Mouse (Mus musculus) lung, postnatal 0 days (tissue): Measurements from ENCODE around the gene Hba-x. TPM values are rescaled to one million over a fixed set of nuclear protein-coding genes. Genes with fewer than 3 reads are reported as not detected.
A peak's percentile ranks its signal among the peaks of the same experiment; 100 is the strongest.
"Not testable (repeated sequence)": the region's sequence is repeated elsewhere in the genome, so short reads cannot be mapped to it uniquely, and the experiment has no call there.

Experiments
- ATAC-seq: fragments of 200-750 bp; cut with Nextera tagmentation; 2 replicates; pipeline ENCODE4 v1.8.0; 2017; ENCODE audit warnings: moderate library complexity
- DNase-seq: peaks from one replicate; pipeline ENCODE4 v3.0.0-alpha.2; 2016; ENCODE audit warnings: low spot score
- H3K27ac ChIP-seq: fragments of 300-500 bp; sonication (generic); 2 replicates; pipeline ENCODE4 v1.5.1; 2014; ENCODE audit warnings: antibody characterized with exemption, mild to moderate bottlenecking, low read length, mixed read lengths
- H3K27me3 ChIP-seq: fragments of 300-500 bp; sonication (generic); replicated peaks from 2 replicates; pipeline ENCODE4 v1.6.1; 2014; ENCODE audit warnings: low read length, mixed read lengths; ENCODE audit not compliant: insufficient read depth
- H3K36me3 ChIP-seq: fragments of 300-500 bp; sonication (generic); 2 replicates; pipeline ENCODE4 v1.6.1; 2014; ENCODE audit warnings: low read length, mixed read lengths; ENCODE audit not compliant: insufficient read depth
- H3K4me1 ChIP-seq: fragments of 300-500 bp; sonication (generic); 2 replicates; pipeline ENCODE4 v1.6.1; 2014; ENCODE audit warnings: antibody characterized with exemption, low read depth, low read length, mixed read lengths; ENCODE audit not compliant: insufficient read depth
- H3K4me2 ChIP-seq: fragments of 300-500 bp; sonication (generic); replicated peaks from 2 replicates; pipeline ENCODE4 v1.6.1; 2014; ENCODE audit warnings: low read depth, mild to moderate bottlenecking, low read length, moderate library complexity, mixed read lengths
- H3K4me3 ChIP-seq: fragments of 300-500 bp; sonication (generic); 2 replicates; pipeline ENCODE4 v1.5.1; 2014; ENCODE audit warnings: low read depth, low read length
- H3K9ac ChIP-seq: fragments of 300-500 bp; sonication (generic); replicated peaks from 2 replicates; pipeline ENCODE4 v1.6.1; 2014; ENCODE audit warnings: low read depth, mild to moderate bottlenecking
- H3K9me3 ChIP-seq: fragments of 300-500 bp; sonication (generic); 2 replicates; pipeline ENCODE4 v1.6.1; 2016; ENCODE audit warnings: low read length, mixed read lengths
- CTCF ChIP-seq: IDR thresholded peaks from 2 replicates; pipeline ENCODE4 v1.5.1; 2016; ENCODE audit warnings: antibody characterized with exemption, mild to moderate bottlenecking
- EP300 ChIP-seq: IDR thresholded peaks from 2 replicates; pipeline ENCODE4 v1.6.1; 2016; ENCODE audit warnings: antibody characterized with exemption, mild to moderate bottlenecking, control low read depth
- WGBS: fragments of 180-500 bp; shearing (Covaris S2); extraction: QIAGEN DNeasy Blood & Tissue Kit; methylation state at CpG from one replicate; pipeline ENCODE4 v1.1.7; 2014; 5-methylcytosine and 5-hydroxymethylcytosine counted together
- polyA plus RNA-seq: library from polyadenylated mRNA; unstranded; fragments of >200 nt; fragmentation: Nextera tagmentation; extraction: Ambion mirVana; gene quantifications from 2 replicates; pipeline ENCODE4 v1.2.1, GENCODE M21; 2015

Gene Hba-x
- polyA plus RNA-seq, 1 experiment from 2014 or later = 5.0 TPM

DNA sequence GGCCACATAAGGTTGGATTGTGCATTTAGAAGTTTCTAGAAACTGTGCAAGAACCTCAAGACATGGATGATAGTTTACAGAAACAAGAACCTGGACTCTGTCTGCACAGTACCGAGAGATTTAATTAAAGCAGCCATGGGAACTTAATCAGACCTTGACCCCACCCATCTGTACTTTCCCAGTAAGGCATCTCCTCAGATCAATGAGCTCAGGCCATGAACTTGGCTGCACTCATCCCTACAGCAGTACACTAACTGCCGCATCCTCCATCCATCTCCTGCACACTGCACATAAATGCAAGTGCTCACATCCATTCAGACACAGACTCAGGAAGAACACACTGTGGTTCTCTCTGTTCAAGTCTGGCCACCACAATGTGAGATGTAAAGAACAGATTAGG is 4.4 kb downstream of the Hba-x start:
- no peak overlapping the region for H3K27ac ChIP-seq
- H3K9me3 ChIP-seq = no peaks in the 10 kb centered on the region
- DNase-seq (no peak), ATAC-seq (no peak)
- no peaks in the 10 kb centered on the region for H3K4me1 ChIP-seq
- no peak overlapping the region for H3K4me3 ChIP-seq
- no peak overlapping the region for H3K4me2 ChIP-seq
- H3K27me3 ChIP-seq = 0 out of 2 replicates have a peak, but pooled peaks cover 2% of the 10 kb centered on the region
- no peaks in the 10 kb centered on the region for H3K36me3 ChIP-seq
- 69% methylated on average over 2 of the region's 2 CpGs for WGBS
- no peak for TF ChIP-seq EP300
- no peak for TF ChIP-seq CTCF
- no peak overlapping the region for H3K9ac ChIP-seq

DNA sequence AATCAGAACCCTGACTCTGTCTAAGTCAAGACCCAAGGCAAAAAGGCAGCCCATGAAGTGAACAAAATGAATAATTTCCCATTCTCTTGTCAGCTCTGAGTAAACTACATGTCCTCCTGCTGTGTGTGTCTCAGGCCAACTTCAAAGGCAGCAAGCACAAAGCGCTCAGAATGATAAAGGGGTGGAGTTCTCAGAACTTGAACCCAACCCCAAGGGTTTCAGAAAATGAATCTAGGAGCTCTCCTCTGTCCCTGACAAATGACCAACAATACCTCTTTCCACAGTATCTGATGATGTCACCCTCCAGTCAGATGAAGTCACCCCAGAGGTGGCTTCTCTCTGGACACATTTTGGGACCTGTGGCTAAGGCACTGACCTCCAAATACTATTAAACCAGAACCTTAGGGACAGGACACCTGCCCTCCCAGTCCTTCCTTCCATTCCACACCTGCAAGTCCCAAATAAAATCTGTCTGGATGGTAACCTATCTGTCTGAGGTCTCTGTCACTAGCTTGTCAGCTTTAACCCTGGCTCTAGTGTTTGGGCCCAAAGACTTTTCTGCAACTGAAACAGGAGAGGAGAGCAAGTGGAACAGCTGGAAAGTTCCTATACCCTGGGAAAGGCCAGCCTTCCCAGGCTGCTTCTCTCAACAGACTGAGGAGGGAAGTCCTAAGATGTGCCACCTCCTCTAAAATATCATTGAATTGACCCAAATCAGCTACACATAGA is 5.4 kb downstream of the Hba-x start:
- Histone ChIP-seq H3K4me3 (no peak overlapping the region), H3K9me3 (no peaks in the 10 kb centered on the region), H3K27ac (no peak overlapping the region), H3K36me3 (no peaks in the 10 kb centered on the region), H3K9ac (no peak overlapping the region), H3K4me2 (no peak overlapping the region), H3K27me3 (0 out of 2 replicates have a peak, but pooled peaks cover 2% of the 10 kb centered on the region), H3K4me1 (no peaks in the 10 kb centered on the region)
- no peak for ATAC-seq
- DNase-seq = no peak
- TF ChIP-seq EP300 (no peak), CTCF (no peak)
- WGBS = 68% methylated on average over 1 of the region's 1 CpGs

DNA sequence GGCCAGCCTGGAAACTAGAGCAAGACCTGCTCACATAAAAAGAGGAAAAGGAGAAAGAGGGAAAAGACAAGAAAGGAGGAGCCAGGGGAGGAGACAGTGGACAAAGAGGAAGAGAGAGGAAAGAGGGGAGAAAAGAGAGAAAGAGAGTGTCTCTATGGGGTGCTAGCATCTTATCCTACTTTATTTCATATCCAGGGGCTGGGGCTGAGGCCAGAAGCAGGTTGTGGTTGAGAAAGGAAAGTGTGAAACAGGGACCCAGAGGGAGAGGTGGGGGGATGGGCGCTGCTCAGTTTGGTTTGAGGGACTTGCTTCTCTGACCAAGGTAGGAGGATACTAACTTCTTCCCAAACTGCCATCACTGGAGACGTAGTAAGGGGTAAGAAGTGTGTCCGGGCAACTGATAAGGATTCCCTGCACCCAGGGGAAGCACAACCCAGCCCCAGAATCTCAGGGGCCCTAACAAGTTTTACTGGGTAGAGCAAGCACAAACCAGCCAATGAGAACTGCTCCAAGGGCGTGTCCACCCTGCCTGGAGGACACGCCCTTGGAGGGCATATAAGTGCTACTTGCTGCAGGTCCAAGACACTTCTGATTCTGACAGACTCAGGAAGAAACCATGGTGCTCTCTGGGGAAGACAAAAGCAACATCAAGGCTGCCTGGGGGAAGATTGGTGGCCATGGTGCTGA is 7.0 kb downstream of the Hba-x start, which contains the start of gene Hba-a1:
TSS of gene Hba-a1 (plus strand) at position 421 of the 687 bp plus-strand sequence.
- H3K27me3 ChIP-seq, H3K4me3 ChIP-seq, H3K4me2 ChIP-seq, H3K36me3 ChIP-seq, H3K27ac ChIP-seq, H3K4me1 ChIP-seq, DNase-seq, H3K9ac ChIP-seq, H3K9me3 ChIP-seq: not testable (repeated sequence)
- ATAC-seq = peak; percentile 64
- 60% methylated on average over 1 of the region's 5 CpGs for WGBS

- H3K4me3 ChIP-seq, ATAC-seq, H3K9me3 ChIP-seq, H3K36me3 ChIP-seq, H3K9ac ChIP-seq, H3K4me2 ChIP-seq, H3K4me1 ChIP-seq, H3K27me3 ChIP-seq, H3K27ac ChIP-seq, DNase-seq: not testable (repeated sequence)
- 29% methylated on average over 2 of the region's 2 CpGs for WGBS
Measured at GRCm38 (mm10) chr11:32284582-32284981, 8.4 kb downstream of the Hba-x start.

- ATAC-seq = no peak
- Histone ChIP-seq H3K27me3 (no peaks in the 10 kb centered on the region), H3K9ac (no peak overlapping the region), H3K4me2 (no peak overlapping the region), H3K4me3 (no peak overlapping the region), H3K27ac (no peak overlapping the region), H3K36me3 (no peaks in the 10 kb centered on the region), H3K9me3 (no peaks in the 10 kb centered on the region), H3K4me1 (no peaks in the 10 kb centered on the region)
- 71% methylated on average over 7 of the region's 7 CpGs for WGBS
- no peak for DNase-seq
- TF ChIP-seq EP300 = no peak
- no peak for TF ChIP-seq CTCF
Measured at GRCm38 (mm10) chr11:32285031-32285775, 9.0 kb downstream of the Hba-x start.

DNA sequence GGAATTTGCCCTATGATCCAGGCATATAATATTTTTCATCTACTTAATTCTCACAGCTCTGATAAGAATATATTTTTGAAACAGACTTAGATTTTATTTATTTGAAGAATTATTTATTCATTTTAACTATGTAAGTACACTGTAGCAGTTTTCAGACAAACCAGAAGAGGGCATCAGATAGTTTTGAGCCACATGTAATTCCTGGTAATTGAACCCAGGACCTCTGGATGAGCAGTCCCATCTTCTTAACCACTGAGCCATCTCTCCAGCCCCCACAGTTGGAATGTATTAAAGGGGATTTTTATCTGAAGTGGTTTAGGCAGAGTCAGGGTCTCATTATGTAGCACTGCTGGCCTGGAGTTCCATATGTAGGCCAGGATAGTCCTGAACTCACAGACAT is 9.7 kb downstream of the Hba-x start:
- not testable (repeated sequence) for H3K4me3 ChIP-seq, H3K9me3 ChIP-seq, ATAC-seq, DNase-seq, H3K4me2 ChIP-seq, H3K27ac ChIP-seq, H3K36me3 ChIP-seq, H3K9ac ChIP-seq, H3K27me3 ChIP-seq, H3K4me1 ChIP-seq
